In the genomic region with DNA sequence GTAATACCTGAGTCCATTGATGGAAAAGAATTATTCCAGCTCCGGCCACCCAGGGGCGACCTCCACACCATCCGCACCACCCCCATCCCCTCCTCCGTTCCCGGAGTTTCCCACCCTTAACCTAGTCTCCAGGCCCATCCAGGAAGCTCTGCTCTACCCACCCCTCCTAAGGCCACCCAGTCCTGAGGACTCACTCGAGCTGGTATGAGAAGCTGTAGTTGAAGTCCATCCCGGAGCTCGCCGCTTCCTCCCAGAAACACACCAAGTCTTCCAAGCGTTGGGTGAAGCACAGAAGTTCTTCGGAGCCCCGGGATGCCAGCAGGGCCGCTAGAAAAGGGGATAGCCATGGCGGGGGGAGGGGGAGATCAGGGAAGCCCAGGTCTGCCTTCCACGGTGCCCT, we compare ENCODE assay signal across 8 mouse cellular contexts. TPM values are rescaled to one million over a fixed set of nuclear protein-coding genes. Genes with fewer than 3 reads are reported as not detected.
DNase-seq lines count a peak whose midpoint lies in the region; ATAC-seq lines count a peak whose summit lies in the region.

No protein-coding gene starts in this region.

- H3K4me1 ChIP-seq in embryonic facial prominence, embryonic 10.5 days: peaks cover 36% of the 10 kb centered on the region
- H3K4me1 ChIP-seq in hindbrain, embryonic 15.5 days (replicated peaks): peaks cover 23% of the 10 kb centered on the region
- H3K4me1 ChIP-seq in midbrain, embryonic 15.5 days: peaks cover 22% of the 10 kb centered on the region

- H3K4me3 ChIP-seq in embryonic facial prominence, embryonic 10.5 days: peak overlapping the region; percentile 60
- peak overlapping the region; percentile 38 for H3K4me3 ChIP-seq in hindbrain, embryonic 15.5 days
- H3K4me3 ChIP-seq in midbrain, embryonic 15.5 days: peak overlapping the region; percentile 32

- H3K27ac ChIP-seq in embryonic facial prominence, embryonic 10.5 days (replicated peaks): peak overlapping the region; percentile 63
- no peak overlapping the region for H3K27ac ChIP-seq in hindbrain, embryonic 15.5 days (replicated peaks)
- no peak overlapping the region for H3K27ac ChIP-seq in midbrain, embryonic 15.5 days

- H3K9ac ChIP-seq in hindbrain, embryonic 15.5 days: no peak overlapping the region; the same call in 1 of the 2 replicates
- 0 out of 2 replicates have a peak overlapping the region, but pooled peaks have one; percentile 9 for H3K9ac ChIP-seq in midbrain, embryonic 15.5 days

- H3K36me3 ChIP-seq in embryonic facial prominence, embryonic 10.5 days (replicated peaks): 0 out of 2 replicates have a peak, but pooled peaks cover 6% of the 10 kb centered on the region
- no peaks in the 10 kb centered on the region for H3K36me3 ChIP-seq in hindbrain, embryonic 15.5 days
- H3K36me3 ChIP-seq in midbrain, embryonic 15.5 days (replicated peaks): no peaks in the 10 kb centered on the region

- no peaks in the 10 kb centered on the region for H3K9me3 ChIP-seq in embryonic facial prominence, embryonic 10.5 days
- H3K9me3 ChIP-seq in hindbrain, embryonic 15.5 days: no peaks in the 10 kb centered on the region
- no peaks in the 10 kb centered on the region for H3K9me3 ChIP-seq in midbrain, embryonic 15.5 days

- H3K4me2 ChIP-seq in hindbrain, embryonic 15.5 days: peak overlapping the region; percentile 79
- H3K4me2 ChIP-seq in midbrain, embryonic 15.5 days: peak overlapping the region; percentile 65

- H3K27me3 ChIP-seq in embryonic facial prominence, embryonic 10.5 days (replicated peaks; ENCODE audit: low read depth, poor library complexity, severe bottlenecking): peaks cover 57% of the 10 kb centered on the region
- peaks cover 52% of the 10 kb centered on the region for H3K27me3 ChIP-seq in hindbrain, embryonic 15.5 days
- peaks cover 51% of the 10 kb centered on the region for H3K27me3 ChIP-seq in midbrain, embryonic 15.5 days (replicated peaks)

- 0 out of 2 replicates have a peak, but pooled peaks have one; percentile 46 for ATAC-seq in hindbrain, embryonic 15.5 days (ENCODE audit: low FRiP score, low read depth)
- ATAC-seq in midbrain, embryonic 15.5 days (replicated peaks): no peak; the same call in 1 of the 2 replicates

- DNase-seq in kidney, postnatal 10 days: peak; percentile 38
- no peak for DNase-seq in kidney, postnatal 14 days
- DNase-seq in embryonic facial prominence, embryonic 10.5 days (ENCODE audit: low spot score): peak; percentile 39
- DNase-seq in thymus, postnatal 10 days (ENCODE audit: low spot score in 2 of 2): no peak
- DNase-seq in frontal cortex, postnatal 25 days (ENCODE audit: low spot score in 2 of 2): no peak
- no peak for DNase-seq in frontal cortex, postnatal 36 days (ENCODE audit: low spot score in 2 of 2)

- 1% methylated on average over 15 of the region's 15 CpGs for WGBS in embryonic facial prominence, embryonic 10.5 days
- 0% methylated on average over 11 of the region's 15 CpGs for WGBS in hindbrain, embryonic 15.5 days
- 0% methylated on average over 15 of the region's 15 CpGs for WGBS in midbrain, embryonic 15.5 days

RNA-seq across cellular contexts. Expression of gene Epor, which starts 1.3 kb away (rescaled TPM):
- polyA plus RNA-seq in embryonic facial prominence, embryonic 10.5 days (2016; fragmentation: Nextera tagmentation; extraction: Ambion mirVana): 7.9 and 8.6 TPM in 2 replicates
- 1.3 and 1.9 TPM in 2 replicates for polyA plus RNA-seq in hindbrain, embryonic 15.5 days (2015; fragmentation: Nextera tagmentation; extraction: Ambion mirVana)
- 1.6 and 1.9 TPM in 2 replicates for polyA plus RNA-seq in midbrain, embryonic 15.5 days (2015; fragmentation: Nextera tagmentation; extraction: Ambion mirVana)

RNA-seq across cellular contexts. Expression of gene Swsap1, which starts 6.5 kb away (rescaled TPM):
- 7.1 and 8.0 TPM in 2 replicates for polyA plus RNA-seq in embryonic facial prominence, embryonic 10.5 days (2016; fragmentation: Nextera tagmentation; extraction: Ambion mirVana)
- polyA plus RNA-seq in hindbrain, embryonic 15.5 days (2015; fragmentation: Nextera tagmentation; extraction: Ambion mirVana): 9.1 and 9.3 TPM in 2 replicates
- polyA plus RNA-seq in midbrain, embryonic 15.5 days (2015; fragmentation: Nextera tagmentation; extraction: Ambion mirVana): 10.5 TPM in 2 replicates

RNA-seq across cellular contexts. Expression of gene Plppr2, which starts 25.2 kb away (rescaled TPM):
- 9.5 and 9.6 TPM in 2 replicates for polyA plus RNA-seq in embryonic facial prominence, embryonic 10.5 days (2016; fragmentation: Nextera tagmentation; extraction: Ambion mirVana)
- 95.5 and 119 TPM in 2 replicates for polyA plus RNA-seq in hindbrain, embryonic 15.5 days (2015; fragmentation: Nextera tagmentation; extraction: Ambion mirVana)
- polyA plus RNA-seq in midbrain, embryonic 15.5 days (2015; fragmentation: Nextera tagmentation; extraction: Ambion mirVana): 116 and 120 TPM in 2 replicates

RNA-seq across cellular contexts. Expression of gene Rgl3, which starts 27.2 kb away (rescaled TPM):
- 4.0 and 5.6 TPM in 2 replicates for polyA plus RNA-seq in embryonic facial prominence, embryonic 10.5 days (2016; fragmentation: Nextera tagmentation; extraction: Ambion mirVana)
- 1.2 and 2.2 TPM in 2 replicates for polyA plus RNA-seq in hindbrain, embryonic 15.5 days (2015; fragmentation: Nextera tagmentation; extraction: Ambion mirVana)
- polyA plus RNA-seq in midbrain, embryonic 15.5 days (2015; fragmentation: Nextera tagmentation; extraction: Ambion mirVana): 1.1 and 1.8 TPM in 2 replicates

RNA-seq across cellular contexts. Expression of gene Tmem205, which starts 34.7 kb away (rescaled TPM):
- 31.1 and 33.1 TPM in 2 replicates for polyA plus RNA-seq in embryonic facial prominence, embryonic 10.5 days (2016; fragmentation: Nextera tagmentation; extraction: Ambion mirVana)
- 51.7 and 53.8 TPM in 2 replicates for polyA plus RNA-seq in hindbrain, embryonic 15.5 days (2015; fragmentation: Nextera tagmentation; extraction: Ambion mirVana)
- polyA plus RNA-seq in midbrain, embryonic 15.5 days (2015; fragmentation: Nextera tagmentation; extraction: Ambion mirVana): 49.3 and 52.4 TPM in 2 replicates

Comparison
In these comparisons a context has a peak if more than half of its experiments do, and no peak if none do; other contexts are left out.
1. DNase-seq: peak in kidney, postnatal 10 days (single experiment) and embryonic facial prominence, embryonic 10.5 days (single experiment); none in kidney, postnatal 14 days (single experiment), thymus, postnatal 10 days (0 of 2), frontal cortex, postnatal 25 days (0 of 2) and frontal cortex, postnatal 36 days (0 of 2).
2. Peak in every context shown above with its lines, with median percentiles within 50 percentile points of each other: H3K4me3 ChIP-seq.